Mouse (Mus musculus) limb, embryonic 13.5 days (tissue): ENCODE data around the gene C2cd3. TPM values are rescaled to one million over a fixed set of nuclear protein-coding genes. Genes with fewer than 3 reads are reported as not detected.
"Not testable (repeated sequence)": the region's sequence is repeated elsewhere in the genome, so short reads cannot be mapped to it uniquely, and the experiment has no call there.

ENCODE experiments used
- ATAC-seq: fragments of 200-750 bp; cut with Nextera tagmentation; 2 replicates; pipeline ENCODE4 v1.8.0; 2017; ENCODE audit warnings: low read depth, moderate number of reproducible peaks, moderate TSS enrichment; ENCODE audit not compliant: low FRiP score
- H3K27ac ChIP-seq: fragments of 300-500 bp; sonication (generic); 2 replicates; pipeline ENCODE4 v1.5.1; 2015; ENCODE audit warnings: inconsistent platforms, mild to moderate bottlenecking, moderate library complexity
- H3K27me3 ChIP-seq: fragments of 300-500 bp; sonication (generic); 2 replicates; pipeline ENCODE4 v1.6.1; 2015; ENCODE audit warnings: mild to moderate bottlenecking, inconsistent platforms
- H3K36me3 ChIP-seq: fragments of 300-500 bp; sonication (generic); 2 replicates; pipeline ENCODE4 v1.6.1; 2015; ENCODE audit warnings: inconsistent platforms, mild to moderate bottlenecking, moderate library complexity
- H3K4me1 ChIP-seq: fragments of 300-500 bp; sonication (generic); 2 replicates; pipeline ENCODE4 v1.6.1; 2015; ENCODE audit warnings: inconsistent platforms
- H3K4me2 ChIP-seq: fragments of 300-500 bp; sonication (generic); replicated peaks from 2 replicates; pipeline ENCODE4 v1.6.1; 2015; ENCODE audit warnings: inconsistent platforms, mild to moderate bottlenecking, moderate library complexity
- H3K4me3 ChIP-seq: fragments of 300-500 bp; sonication (generic); 2 replicates; pipeline ENCODE4 v1.5.1; 2015; ENCODE audit warnings: moderate library complexity, mild to moderate bottlenecking, inconsistent platforms
- H3K9ac ChIP-seq: fragments of 300-500 bp; sonication (generic); 2 replicates; pipeline ENCODE4 v1.6.1; 2015; ENCODE audit warnings: mild to moderate bottlenecking, inconsistent platforms
- H3K9me3 ChIP-seq: fragments of 300-500 bp; sonication (generic); 2 replicates; pipeline ENCODE4 v1.6.1; 2016; ENCODE audit warnings: inconsistent platforms
- WGBS: fragments of 180-500 bp; shearing (Covaris S2); methylation state at CpG from one replicate; pipeline ENCODE4 v1.1.7; 2015; 5-methylcytosine and 5-hydroxymethylcytosine counted together
- polyA plus RNA-seq: library from polyadenylated mRNA; unstranded; fragments of >200 nt; fragmentation: Nextera tagmentation; extraction: Ambion mirVana; gene quantifications from 2 replicates; pipeline ENCODE4 v1.2.1, GENCODE M21; 2015

C2cd3 gene
- polyA plus RNA-seq, 1 experiment from 2014 or later = 28.0 TPM

DNA sequence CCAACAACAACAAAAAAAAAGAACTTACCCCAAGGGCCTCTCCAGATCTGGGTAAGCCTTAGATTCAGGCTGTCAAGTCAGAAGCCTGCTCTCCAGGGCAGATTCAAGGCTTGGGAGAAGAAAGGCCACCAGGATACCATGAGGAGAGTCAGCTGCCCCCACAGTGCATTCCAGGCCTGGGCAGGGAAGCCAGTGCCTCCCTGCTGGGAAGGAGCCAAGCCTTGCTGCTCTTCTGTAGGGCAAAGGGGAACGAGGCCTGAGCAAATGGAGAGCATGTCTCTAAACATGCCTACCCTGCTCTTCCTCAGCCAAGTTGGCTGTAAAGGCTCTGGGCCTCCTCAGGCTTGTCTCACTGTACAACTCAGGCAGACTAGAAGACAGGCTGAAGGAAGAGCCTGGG lies 102.6 kb downstream of the C2cd3 start:
- WGBS = 48% methylated on average over 1 of the region's 1 CpGs
- H3K36me3 ChIP-seq = peaks cover 12% of the 10 kb centered on the region
- no peaks in the 10 kb centered on the region for H3K4me1 ChIP-seq
- ATAC-seq = no peak
- no peak overlapping the region for H3K4me3 ChIP-seq
- no peak overlapping the region for H3K4me2 ChIP-seq
- H3K9me3 ChIP-seq = no peaks in the 10 kb centered on the region
- no peaks in the 10 kb centered on the region for H3K27me3 ChIP-seq
- H3K27ac ChIP-seq = no peak overlapping the region
- no peak overlapping the region for H3K9ac ChIP-seq

DNA sequence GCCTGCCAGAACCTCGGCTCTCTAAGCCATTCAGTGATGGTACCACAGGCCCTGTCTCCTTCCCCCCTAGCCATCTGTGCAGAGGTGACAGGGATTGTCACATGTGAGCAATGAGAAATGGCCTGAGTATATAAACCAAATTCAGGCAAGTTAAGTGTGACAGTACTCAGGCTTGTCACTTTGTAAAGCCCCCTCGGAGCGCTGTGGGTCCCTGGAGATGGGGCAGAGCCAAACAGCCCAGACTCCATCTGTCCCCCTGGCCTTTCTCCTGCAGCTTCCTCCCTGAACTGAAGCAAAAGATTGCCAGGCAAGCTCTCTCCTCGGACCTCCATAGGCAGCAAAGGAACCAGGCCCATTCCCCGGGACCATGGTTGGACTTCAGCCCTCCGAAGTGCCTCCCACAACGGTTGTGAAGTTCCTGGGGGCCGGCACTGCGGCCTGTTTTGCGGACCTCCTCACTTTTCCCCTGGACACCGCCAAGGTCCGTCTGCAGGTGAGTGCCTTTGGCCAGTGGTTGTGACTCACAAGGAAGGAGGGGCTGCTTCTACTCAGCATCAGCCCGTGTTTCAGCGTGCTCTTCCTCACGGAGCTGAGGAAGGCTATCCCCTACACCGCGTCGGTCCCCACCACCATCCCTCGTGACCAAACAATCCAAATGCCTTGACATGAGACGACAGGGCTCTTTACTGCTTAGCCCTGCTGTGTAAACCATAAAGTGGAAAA lies 107.2 kb downstream of the C2cd3 start:
- Histone ChIP-seq H3K27me3 (no peaks in the 10 kb centered on the region), H3K27ac (no peak overlapping the region)

GRCm38 (mm10) chr7:100479823-100480164 lies 107.8 kb downstream of the C2cd3 start:
- Histone ChIP-seq H3K4me1 (no peaks in the 10 kb centered on the region), H3K4me3 (no peak overlapping the region), H3K36me3 (no peaks in the 10 kb centered on the region), H3K9ac (no peak overlapping the region), H3K27me3 (no peaks in the 10 kb centered on the region), H3K27ac (no peak overlapping the region), H3K9me3 (no peaks in the 10 kb centered on the region), H3K4me2 (no peak overlapping the region)
- ATAC-seq = no peak
- WGBS = 65% methylated on average over 15 of the region's 15 CpGs

More for the DNA sequence above, 107.2 kb downstream of the C2cd3 start:
- no peaks in the 10 kb centered on the region for H3K36me3 ChIP-seq
- no peaks in the 10 kb centered on the region for H3K4me1 ChIP-seq
- ATAC-seq = no peak
- H3K4me3 ChIP-seq = no peak overlapping the region
- 74% methylated on average over 20 of the region's 20 CpGs for WGBS
- H3K4me2 ChIP-seq = no peak overlapping the region
- no peaks in the 10 kb centered on the region for H3K9me3 ChIP-seq
- no peak overlapping the region for H3K9ac ChIP-seq

DNA sequence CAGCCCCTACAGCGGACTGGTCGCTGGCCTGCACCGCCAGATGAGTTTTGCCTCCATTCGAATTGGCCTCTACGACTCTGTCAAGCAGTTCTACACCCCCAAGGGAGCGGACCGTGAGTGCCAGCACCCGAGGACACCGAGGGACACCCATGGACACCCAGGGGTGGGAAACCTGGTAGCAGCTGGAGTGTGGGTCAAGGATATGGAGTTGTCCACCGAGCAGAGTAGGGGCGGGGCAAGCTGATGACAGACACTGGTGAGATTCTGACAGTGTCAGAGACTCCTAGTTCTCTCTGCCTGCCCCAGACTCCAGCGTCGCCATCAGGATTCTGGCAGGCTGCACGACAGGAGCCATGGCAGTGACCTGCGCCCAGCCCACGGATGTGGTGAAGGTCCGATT lies 108.1 kb downstream of the C2cd3 start:
- WGBS = 85% methylated on average over 17 of the region's 17 CpGs
- no peak overlapping the region for H3K27ac ChIP-seq

DNA sequence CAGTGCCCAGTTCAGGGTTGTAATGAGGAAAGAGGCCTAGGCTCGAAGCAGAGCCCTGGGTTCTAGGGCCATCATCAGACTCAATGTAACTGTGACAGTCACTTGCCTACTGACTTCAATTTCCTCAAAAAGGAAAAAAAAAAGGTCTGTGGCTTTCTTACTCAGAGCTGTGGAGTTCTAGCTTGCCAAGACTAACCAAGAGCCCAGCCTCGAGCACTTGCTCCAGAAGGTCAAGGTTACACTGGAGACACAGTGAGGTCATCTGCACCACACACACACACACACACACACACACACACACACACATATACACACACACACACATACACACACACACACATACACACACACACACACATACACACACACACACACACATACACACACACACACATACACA lies 110.0 kb downstream of the C2cd3 start:
- H3K27me3 ChIP-seq, H3K9ac ChIP-seq, H3K9me3 ChIP-seq, H3K4me2 ChIP-seq, H3K4me3 ChIP-seq, H3K36me3 ChIP-seq, ATAC-seq, H3K4me1 ChIP-seq, H3K27ac ChIP-seq: not testable (repeated sequence)
- WGBS = 76% methylated on average over 2 of the region's 2 CpGs

More for the DNA sequence above, 108.1 kb downstream of the C2cd3 start:
- no peak overlapping the region for H3K9ac ChIP-seq
- no peak overlapping the region for H3K4me2 ChIP-seq
- no peaks in the 10 kb centered on the region for H3K4me1 ChIP-seq
- no peaks in the 10 kb centered on the region for H3K9me3 ChIP-seq
- H3K27me3 ChIP-seq = no peaks in the 10 kb centered on the region
- H3K36me3 ChIP-seq = no peaks in the 10 kb centered on the region
- ATAC-seq = no peak
- no peak overlapping the region for H3K4me3 ChIP-seq

DNA sequence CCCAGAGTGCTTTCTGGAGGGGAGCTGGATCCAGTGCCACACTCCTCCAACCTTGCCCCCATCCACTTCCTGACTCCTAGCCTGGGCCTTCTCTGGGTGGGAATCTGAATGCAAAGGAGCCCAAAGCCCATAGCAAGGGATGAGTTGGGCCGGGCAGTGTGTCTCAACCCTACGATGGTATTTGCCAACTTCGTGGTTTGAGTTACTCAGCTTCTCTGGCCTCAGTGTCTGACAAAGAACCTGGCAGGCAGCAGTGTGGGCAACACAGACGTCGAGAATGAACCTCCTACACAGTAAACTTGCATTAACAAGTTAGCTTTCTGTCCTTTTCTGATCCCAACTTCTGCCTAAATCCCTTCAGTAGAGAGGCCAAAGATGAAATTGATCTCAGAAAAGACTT lies 112.5 kb downstream of the C2cd3 start:
- H3K27me3 ChIP-seq = no peaks in the 10 kb centered on the region
- no peaks in the 10 kb centered on the region for H3K36me3 ChIP-seq
- H3K27ac ChIP-seq = no peak overlapping the region
- H3K9ac ChIP-seq = no peak overlapping the region
- no peak overlapping the region for H3K4me3 ChIP-seq
- 0 out of 2 replicates have a peak, but pooled peaks cover 5% of the 10 kb centered on the region for H3K4me1 ChIP-seq
- H3K9me3 ChIP-seq = no peaks in the 10 kb centered on the region
- 87% methylated on average over 5 of the region's 5 CpGs for WGBS
- ATAC-seq = no peak
- H3K4me2 ChIP-seq = no peak overlapping the region

DNA sequence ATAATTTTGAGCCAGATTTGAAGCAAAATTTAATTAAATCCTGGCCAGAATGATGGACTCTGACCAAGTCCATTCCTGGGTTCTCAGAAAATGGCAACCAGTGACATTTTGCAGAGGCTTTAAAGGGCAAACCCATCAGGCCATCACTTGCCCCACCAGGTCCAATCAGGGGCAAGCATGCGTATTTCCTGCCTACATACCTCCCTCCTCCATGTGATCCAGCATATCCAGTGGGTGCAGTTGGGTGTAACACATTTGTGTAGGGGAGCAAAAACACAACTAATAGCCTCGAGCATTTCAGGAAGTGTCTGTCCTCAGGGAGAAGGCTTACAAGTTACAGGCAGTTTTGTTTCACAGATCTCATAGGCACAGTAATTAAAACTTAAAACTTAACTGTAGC lies 115.3 kb downstream of the C2cd3 start:
- ATAC-seq = no peak
- Histone ChIP-seq H3K4me1 (peaks cover 7% of the 10 kb centered on the region; the same call in 1 of the 2 replicates), H3K9ac (no peak overlapping the region), H3K27me3 (no peaks in the 10 kb centered on the region), H3K4me3 (no peak overlapping the region), H3K9me3 (no peaks in the 10 kb centered on the region), H3K36me3 (no peaks in the 10 kb centered on the region), H3K27ac (no peak overlapping the region), H3K4me2 (no peak overlapping the region)
- 55% methylated on average over 2 of the region's 2 CpGs for WGBS

GRCm38 (mm10) chr7:100488474-100489048 lies 116.5 kb downstream of the C2cd3 start:
- WGBS = 46% methylated on average over 10 of the region's 10 CpGs
- Histone ChIP-seq H3K27me3 (no peaks in the 10 kb centered on the region), H3K27ac (no peak overlapping the region), H3K4me1 (peaks cover 19% of the 10 kb centered on the region), H3K9me3 (no peaks in the 10 kb centered on the region), H3K4me3 (no peak overlapping the region), H3K36me3 (no peaks in the 10 kb centered on the region), H3K4me2 (no peak overlapping the region), H3K9ac (no peak overlapping the region)
- ATAC-seq = no peak

DNA sequence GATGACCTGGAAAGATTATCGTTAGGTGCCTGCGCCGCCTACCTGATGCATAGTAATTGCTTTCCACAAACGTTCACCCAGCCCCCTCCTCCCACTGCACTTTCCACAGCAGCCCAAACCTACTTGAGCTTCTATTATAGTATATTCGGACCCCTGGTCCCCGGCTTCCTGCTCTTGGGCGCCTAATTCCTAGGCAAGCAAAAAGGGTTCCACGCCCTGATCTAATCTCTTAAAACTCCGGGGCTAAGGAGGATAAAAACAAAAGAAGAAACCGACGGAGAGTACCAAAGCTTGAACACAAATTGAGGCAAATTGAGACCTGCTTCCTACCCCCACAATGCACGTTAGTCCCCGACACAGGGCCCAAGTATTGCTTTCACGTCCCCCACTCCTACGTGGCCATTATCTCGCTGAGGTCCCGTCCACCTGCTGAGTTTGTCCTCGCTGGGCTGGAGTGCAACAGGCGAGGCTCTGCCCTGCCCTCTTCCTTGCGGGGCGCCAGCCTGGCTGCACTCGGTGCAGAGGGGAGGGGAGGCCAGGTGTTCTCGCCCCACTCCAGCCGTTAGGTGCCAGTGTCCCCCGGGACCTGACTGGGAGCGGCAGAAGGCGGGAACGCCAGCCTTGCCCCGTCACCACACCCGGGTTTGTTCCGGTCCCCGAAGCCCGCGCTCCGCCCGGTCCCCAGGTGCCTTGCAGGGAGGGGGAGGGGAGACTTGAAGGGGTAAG lies 120.5 kb downstream of the C2cd3 start:
- H3K27me3 ChIP-seq = no peaks in the 10 kb centered on the region

DNA sequence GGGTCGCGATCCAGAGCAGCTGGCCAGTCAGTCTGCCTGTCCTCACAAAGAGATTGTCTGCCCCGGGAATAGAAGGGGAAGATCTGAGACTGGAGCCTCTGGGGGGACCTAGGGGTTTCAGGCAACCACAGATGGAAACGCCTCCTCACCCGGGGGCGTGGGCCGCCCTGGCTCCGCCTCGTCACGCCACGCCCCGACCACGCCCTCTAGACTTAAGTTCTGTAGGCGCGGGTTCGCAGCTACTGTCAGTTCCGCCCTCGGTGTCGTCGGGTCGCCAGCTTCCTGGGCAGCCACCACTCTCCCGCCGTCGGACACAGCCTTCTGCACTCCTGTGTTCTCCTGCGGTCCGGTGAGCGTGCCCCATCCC lies 121.1 kb downstream of the C2cd3 start, which contains the start of gene Ucp2:
Gene Ucp2 (plus strand): TSS at position 221 of the 367 bp plus-strand sequence.
- no peaks in the 10 kb centered on the region for H3K27me3 ChIP-seq
- H3K9ac ChIP-seq = peak within 1 kb of the TSS; percentile 67
- ATAC-seq = peak; percentile 41

More for the DNA sequence above, 120.5 kb downstream of the C2cd3 start:
- no peak overlapping the region for H3K27ac ChIP-seq
- ATAC-seq = peak; percentile 32; the same call in 1 of the 2 replicates
- peak overlapping the region; percentile 83 for H3K4me2 ChIP-seq
- peaks cover 53% of the 10 kb centered on the region for H3K4me1 ChIP-seq
- H3K9me3 ChIP-seq = no peaks in the 10 kb centered on the region
- peaks cover 11% of the 10 kb centered on the region for H3K36me3 ChIP-seq
- peak overlapping the region; percentile 67 for H3K9ac ChIP-seq
- peak overlapping the region; percentile 52 for H3K4me3 ChIP-seq
- WGBS = 2% methylated on average over 36 of the region's 36 CpGs

GRCm38 (mm10) chr7:100493484-100494414 lies 121.7 kb downstream of the C2cd3 start:
- 0 out of 2 replicates have a peak, but pooled peaks have one; percentile 37 for ATAC-seq
- WGBS = 35% methylated on average over 19 of the region's 19 CpGs
- Histone ChIP-seq H3K4me3 (peak overlapping the region; percentile 52), H3K27me3 (no peaks in the 10 kb centered on the region), H3K9ac (peak overlapping the region; percentile 67), H3K36me3 (peaks cover 23% of the 10 kb centered on the region), H3K4me2 (peak overlapping the region; percentile 83), H3K9me3 (no peaks in the 10 kb centered on the region), H3K27ac (peak overlapping the region; percentile 72; the same call in 1 of the 2 replicates), H3K4me1 (peaks cover 49% of the 10 kb centered on the region)

More for the DNA sequence above, 121.1 kb downstream of the C2cd3 start, which contains the start of gene Ucp2:
- WGBS = under 1% methylated on average over 27 of the region's 27 CpGs
- Histone ChIP-seq H3K9me3 (no peaks in the 10 kb centered on the region), H3K27ac (peak within 1 kb of the TSS; percentile 72; the same call in 1 of the 2 replicates), H3K36me3 (peaks cover 17% of the 10 kb centered on the region), H3K4me3 (peak within 1 kb of the TSS; percentile 52), H3K4me1 (peaks cover 53% of the 10 kb centered on the region), H3K4me2 (peak within 1 kb of the TSS; percentile 83)
